Mouse (Mus musculus): ENCODE results near the gene Esrrb.

DNA sequence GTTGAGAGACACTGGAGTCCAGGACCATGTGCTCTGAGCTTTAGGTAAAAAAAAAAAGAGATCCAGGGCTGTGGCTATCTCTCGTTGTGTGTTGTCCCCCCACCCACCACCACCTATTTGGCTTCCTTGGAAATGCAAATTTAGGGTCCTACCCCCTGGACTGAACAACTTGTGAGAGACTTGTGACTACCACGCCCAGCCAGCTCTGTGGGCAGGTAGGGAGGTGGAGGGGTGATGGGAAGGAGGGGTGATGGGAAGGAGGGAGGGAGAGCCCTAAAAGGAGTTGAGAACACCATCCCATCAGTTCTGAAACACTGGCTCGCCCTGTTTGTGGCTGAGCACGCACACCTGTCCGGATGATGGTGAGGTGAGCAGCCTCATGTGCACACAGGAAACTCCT, 118.0 kb downstream of the Esrrb start:
- no peak for TF ChIP-seq MAFK (IDR thresholded peaks at IDR 0.05; ENCODE audit: insufficient read depth, low read depth, low read length)
- TF ChIP-seq CHD2 (IDR thresholded peaks at IDR 0.05; ENCODE audit: low read depth, low read length): no peak

Measured in ES-E14 (cell line).